Mouse (Mus musculus): ENCODE measurements around the gene Atg4a-ps. TPM values are rescaled to one million over a fixed set of nuclear protein-coding genes. Genes with fewer than 3 reads are reported as not detected.

Gene Atg4a-ps
- polyA plus RNA-seq, 1 experiment from 2014 or later, result 0.47 TPM

GRCm38 (mm10) chr3:103640226-103640803 is 5.6 kb downstream of the Atg4a-ps start:
- Histone ChIP-seq H3K9ac (ENCODE audit: low read depth, low read length) (no peak overlapping the region), H3K27ac (replicated peaks; ENCODE audit: low read depth, low read length) (no peak overlapping the region), H3K9me3 (ENCODE audit: control insufficient read depth, low read length) (no peaks in the 10 kb centered on the region), H3K36me3 (ENCODE audit: control insufficient read depth, insufficient read depth, low read length) (no peaks in the 10 kb centered on the region), H3K4me1 (ENCODE audit: control insufficient read depth, insufficient read depth, low read length) (no peaks in the 10 kb centered on the region), H3K27me3 (replicated peaks; ENCODE audit: control insufficient read depth, insufficient read depth, low read length) (no peaks in the 10 kb centered on the region), H3K4me3 (ENCODE audit: low read depth, low read length) (no peak overlapping the region), H3K4me2 (ENCODE audit: low read depth, low read length) (no peak overlapping the region)
- DNase-seq (ENCODE audit: low spot score) (no peak), ATAC-seq (ENCODE audit: low read depth) (no peak)
- 48% methylated on average over 8 of the region's 8 CpGs for WGBS

- Histone ChIP-seq H3K4me2 (ENCODE audit: low read depth, low read length) (no peak overlapping the region), H3K36me3 (ENCODE audit: control insufficient read depth, insufficient read depth, low read length) (no peaks in the 10 kb centered on the region), H3K4me3 (ENCODE audit: low read depth, low read length) (no peak overlapping the region), H3K27ac (replicated peaks; ENCODE audit: low read depth, low read length) (no peak overlapping the region), H3K9ac (ENCODE audit: low read depth, low read length) (no peak overlapping the region), H3K27me3 (replicated peaks; ENCODE audit: control insufficient read depth, insufficient read depth, low read length) (no peaks in the 10 kb centered on the region), H3K4me1 (ENCODE audit: control insufficient read depth, insufficient read depth, low read length) (no peaks in the 10 kb centered on the region), H3K9me3 (ENCODE audit: control insufficient read depth, low read length) (no peaks in the 10 kb centered on the region)
- no peak for DNase-seq (ENCODE audit: low spot score)
- WGBS, result 85% methylated on average over 1 of the region's 1 CpGs
- no peak for ATAC-seq (ENCODE audit: low read depth)
Measured at GRCm38 (mm10) chr3:103637641-103638040, 8.2 kb downstream of the Atg4a-ps start.

GRCm38 (mm10) chr3:103634256-103634655 is 11.6 kb downstream of the Atg4a-ps start:
- no peaks in the 10 kb centered on the region for H3K9me3 ChIP-seq (ENCODE audit: control insufficient read depth, low read length)
- H3K36me3 ChIP-seq (ENCODE audit: control insufficient read depth, insufficient read depth, low read length), result no peaks in the 10 kb centered on the region
- 94% methylated on average over 1 of the region's 1 CpGs for WGBS
- peaks cover 5% of the 10 kb centered on the region; the same call in 1 of the 2 replicates for H3K4me1 ChIP-seq (ENCODE audit: control insufficient read depth, insufficient read depth, low read length)
- H3K27ac ChIP-seq (replicated peaks; ENCODE audit: low read depth, low read length), result no peak overlapping the region
- no peak for DNase-seq (ENCODE audit: low spot score)
- no peak overlapping the region for H3K9ac ChIP-seq (ENCODE audit: low read depth, low read length)
- H3K27me3 ChIP-seq (replicated peaks; ENCODE audit: control insufficient read depth, insufficient read depth, low read length), result no peaks in the 10 kb centered on the region
- no peak for ATAC-seq (ENCODE audit: low read depth)
- H3K4me3 ChIP-seq (ENCODE audit: low read depth, low read length), result no peak overlapping the region
- no peak overlapping the region for H3K4me2 ChIP-seq (ENCODE audit: low read depth, low read length)

- Histone ChIP-seq H3K27ac (replicated peaks; ENCODE audit: low read depth, low read length) (no peak overlapping the region), H3K9me3 (ENCODE audit: control insufficient read depth, low read length) (no peaks in the 10 kb centered on the region), H3K4me2 (ENCODE audit: low read depth, low read length) (no peak overlapping the region), H3K4me1 (ENCODE audit: control insufficient read depth, insufficient read depth, low read length) (peaks cover 5% of the 10 kb centered on the region; the same call in 1 of the 2 replicates), H3K27me3 (replicated peaks; ENCODE audit: control insufficient read depth, insufficient read depth, low read length) (no peaks in the 10 kb centered on the region), H3K4me3 (ENCODE audit: low read depth, low read length) (no peak overlapping the region), H3K9ac (ENCODE audit: low read depth, low read length) (no peak overlapping the region), H3K36me3 (ENCODE audit: control insufficient read depth, insufficient read depth, low read length) (no peaks in the 10 kb centered on the region)
- DNase-seq (ENCODE audit: low spot score) (no peak), ATAC-seq (ENCODE audit: low read depth) (no peak)
- WGBS, result 74% methylated on average over 4 of the region's 4 CpGs
Measured at GRCm38 (mm10) chr3:103633831-103634230, 12.0 kb downstream of the Atg4a-ps start.

GRCm38 (mm10) chr3:103633124-103633523 is 12.7 kb downstream of the Atg4a-ps start:
- no peak overlapping the region; the same call in 1 of the 2 replicates for H3K27ac ChIP-seq (replicated peaks; ENCODE audit: low read depth, low read length)
- no peak overlapping the region for H3K9ac ChIP-seq (ENCODE audit: low read depth, low read length)
- H3K27me3 ChIP-seq (replicated peaks; ENCODE audit: control insufficient read depth, insufficient read depth, low read length), result no peaks in the 10 kb centered on the region
- H3K9me3 ChIP-seq (ENCODE audit: control insufficient read depth, low read length), result no peaks in the 10 kb centered on the region
- no peak overlapping the region for H3K4me3 ChIP-seq (ENCODE audit: low read depth, low read length)
- H3K4me1 ChIP-seq (ENCODE audit: control insufficient read depth, insufficient read depth, low read length), result peaks cover 5% of the 10 kb centered on the region; the same call in 1 of the 2 replicates
- H3K4me2 ChIP-seq (ENCODE audit: low read depth, low read length), result no peak overlapping the region
- WGBS, result 58% methylated on average over 7 of the region's 7 CpGs
- H3K36me3 ChIP-seq (ENCODE audit: control insufficient read depth, insufficient read depth, low read length), result no peaks in the 10 kb centered on the region
- ATAC-seq (ENCODE audit: low read depth) (no peak), DNase-seq (ENCODE audit: low spot score) (no peak)

GRCm38 (mm10) chr3:103627661-103628060 is 18.2 kb downstream of the Atg4a-ps start:
- 89% methylated on average over 3 of the region's 3 CpGs for WGBS
- Histone ChIP-seq H3K4me2 (ENCODE audit: low read depth, low read length) (no peak overlapping the region), H3K9me3 (ENCODE audit: control insufficient read depth, low read length) (no peaks in the 10 kb centered on the region), H3K36me3 (ENCODE audit: control insufficient read depth, insufficient read depth, low read length) (no peaks in the 10 kb centered on the region), H3K4me1 (ENCODE audit: control insufficient read depth, insufficient read depth, low read length) (peaks cover 5% of the 10 kb centered on the region; the same call in 1 of the 2 replicates), H3K9ac (ENCODE audit: low read depth, low read length) (no peak overlapping the region), H3K27me3 (replicated peaks; ENCODE audit: control insufficient read depth, insufficient read depth, low read length) (no peaks in the 10 kb centered on the region), H3K27ac (replicated peaks; ENCODE audit: low read depth, low read length) (no peak overlapping the region), H3K4me3 (ENCODE audit: low read depth, low read length) (no peak overlapping the region)
- ATAC-seq (ENCODE audit: low read depth) (no peak), DNase-seq (ENCODE audit: low spot score) (no peak)

- Histone ChIP-seq H3K27ac (replicated peaks; ENCODE audit: low read depth, low read length) (no peak overlapping the region), H3K4me3 (ENCODE audit: low read depth, low read length) (no peak overlapping the region), H3K36me3 (ENCODE audit: control insufficient read depth, insufficient read depth, low read length) (no peaks in the 10 kb centered on the region), H3K9ac (ENCODE audit: low read depth, low read length) (no peak overlapping the region), H3K27me3 (replicated peaks; ENCODE audit: control insufficient read depth, insufficient read depth, low read length) (no peaks in the 10 kb centered on the region), H3K4me1 (ENCODE audit: control insufficient read depth, insufficient read depth, low read length) (peaks cover 2% of the 10 kb centered on the region; the same call in 1 of the 2 replicates), H3K9me3 (ENCODE audit: control insufficient read depth, low read length) (no peaks in the 10 kb centered on the region), H3K4me2 (ENCODE audit: low read depth, low read length) (no peak overlapping the region)
- WGBS, result 96% methylated on average over 4 of the region's 4 CpGs
- no peak for ATAC-seq (ENCODE audit: low read depth)
- no peak for DNase-seq (ENCODE audit: low spot score)
Measured at GRCm38 (mm10) chr3:103626481-103626880, 19.4 kb downstream of the Atg4a-ps start.

GRCm38 (mm10) chr3:103625169-103625568 is 20.7 kb downstream of the Atg4a-ps start:
- Histone ChIP-seq H3K36me3 (ENCODE audit: control insufficient read depth, insufficient read depth, low read length) (no peaks in the 10 kb centered on the region), H3K4me3 (ENCODE audit: low read depth, low read length) (no peak overlapping the region), H3K4me2 (ENCODE audit: low read depth, low read length) (no peak overlapping the region), H3K27ac (replicated peaks; ENCODE audit: low read depth, low read length) (no peak overlapping the region), H3K9me3 (ENCODE audit: control insufficient read depth, low read length) (no peaks in the 10 kb centered on the region), H3K9ac (ENCODE audit: low read depth, low read length) (no peak overlapping the region), H3K4me1 (ENCODE audit: control insufficient read depth, insufficient read depth, low read length) (no peaks in the 10 kb centered on the region), H3K27me3 (replicated peaks; ENCODE audit: control insufficient read depth, insufficient read depth, low read length) (no peaks in the 10 kb centered on the region)
- ATAC-seq (ENCODE audit: low read depth) (no peak), DNase-seq (ENCODE audit: low spot score) (no peak)
- 86% methylated on average over 13 of the region's 13 CpGs for WGBS

- Histone ChIP-seq H3K27ac (replicated peaks; ENCODE audit: low read depth, low read length) (no peak overlapping the region), H3K36me3 (ENCODE audit: control insufficient read depth, insufficient read depth, low read length) (no peaks in the 10 kb centered on the region), H3K4me2 (ENCODE audit: low read depth, low read length) (no peak overlapping the region), H3K9me3 (ENCODE audit: control insufficient read depth, low read length) (no peaks in the 10 kb centered on the region), H3K27me3 (replicated peaks; ENCODE audit: control insufficient read depth, insufficient read depth, low read length) (no peaks in the 10 kb centered on the region), H3K4me3 (ENCODE audit: low read depth, low read length) (no peak overlapping the region), H3K4me1 (ENCODE audit: control insufficient read depth, insufficient read depth, low read length) (no peaks in the 10 kb centered on the region), H3K9ac (ENCODE audit: low read depth, low read length) (no peak overlapping the region)
- ATAC-seq (ENCODE audit: low read depth) (no peak), DNase-seq (ENCODE audit: low spot score) (peak; percentile 41)
- WGBS, result 51% methylated on average over 5 of the region's 5 CpGs
Measured at GRCm38 (mm10) chr3:103624591-103625051, 21.2 kb downstream of the Atg4a-ps start.
